Mouse (Mus musculus) neural tube, embryonic 15.5 days (tissue): Measurements from ENCODE around the gene Itgb1bp1. TPM values are rescaled to one million over a fixed set of nuclear protein-coding genes. Genes with fewer than 3 reads are reported as not detected.

ENCODE experiments used
- ATAC-seq: fragments of 200-750 bp; cut with Nextera tagmentation; 2 replicates; pipeline ENCODE4 v1.8.0; 2017; ENCODE audit warnings: mild to moderate bottlenecking, moderate TSS enrichment, moderate library complexity; ENCODE audit not compliant: low FRiP score
- H3K27ac ChIP-seq: fragments of 300-500 bp; sonication (generic); replicated peaks from 2 replicates; pipeline ENCODE4 v1.5.1; 2015; ENCODE audit warnings: mild to moderate bottlenecking, inconsistent platforms
- H3K27me3 ChIP-seq: fragments of 300-500 bp; sonication (generic); replicated peaks from 2 replicates; pipeline ENCODE4 v1.6.1; 2015; ENCODE audit warnings: inconsistent platforms
- H3K36me3 ChIP-seq: fragments of 300-500 bp; sonication (generic); 2 replicates; pipeline ENCODE4 v1.6.1; 2015; ENCODE audit warnings: inconsistent platforms
- H3K4me1 ChIP-seq: fragments of 300-500 bp; sonication (generic); 2 replicates; pipeline ENCODE4 v1.6.1; 2015; ENCODE audit warnings: inconsistent platforms
- H3K4me2 ChIP-seq: fragments of 300-500 bp; sonication (generic); 2 replicates; pipeline ENCODE4 v1.6.1; 2015; ENCODE audit warnings: inconsistent platforms, mild to moderate bottlenecking, moderate library complexity
- H3K4me3 ChIP-seq: fragments of 300-500 bp; sonication (generic); replicated peaks from 2 replicates; pipeline ENCODE4 v1.5.1; 2015; ENCODE audit warnings: mild to moderate bottlenecking, inconsistent platforms
- H3K9ac ChIP-seq: fragments of 300-500 bp; sonication (generic); replicated peaks from 2 replicates; pipeline ENCODE4 v1.6.1; 2015; ENCODE audit warnings: mild to moderate bottlenecking, inconsistent platforms
- H3K9me3 ChIP-seq: fragments of 300-500 bp; sonication (generic); replicated peaks from 2 replicates; pipeline ENCODE4 v1.6.1; 2016; ENCODE audit warnings: inconsistent platforms
- WGBS: fragments of 180-500 bp; shearing (Covaris S2); methylation state at CpG from one replicate; pipeline ENCODE4 v1.1.7; 2015; ENCODE audit warnings: mixed read lengths; 5-methylcytosine and 5-hydroxymethylcytosine counted together
- polyA plus RNA-seq: library from polyadenylated mRNA; unstranded; fragments of >200 nt; fragmentation: Nextera tagmentation; extraction: Ambion mirVana; gene quantifications from 2 replicates; pipeline ENCODE4 v1.2.1, GENCODE M21; 2015

Gene Itgb1bp1
- polyA plus RNA-seq, 1 experiment from 2014 or later, result 34.7 TPM

DNA sequence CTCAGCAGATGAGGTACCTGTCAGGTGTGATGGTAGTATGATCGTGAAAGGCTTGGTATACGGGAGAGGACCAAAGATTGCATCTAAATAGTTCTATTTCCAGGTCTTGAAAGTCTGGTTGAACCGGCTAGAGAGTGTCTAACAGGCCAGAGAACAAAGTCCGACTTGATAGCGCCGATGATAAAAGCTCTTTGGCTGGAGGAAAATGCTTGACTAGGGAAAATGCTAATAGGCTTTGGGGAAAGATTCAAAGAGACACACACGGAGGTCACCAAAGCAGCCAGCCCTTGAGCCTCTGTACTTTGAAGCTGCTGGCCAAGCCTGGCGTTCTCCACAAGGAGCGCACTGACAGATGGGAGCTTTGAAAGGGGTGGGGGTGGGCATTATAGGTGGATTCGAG lies 76.8 kb downstream of the Itgb1bp1 start:
- no peaks in the 10 kb centered on the region for H3K9me3 ChIP-seq
- H3K9ac ChIP-seq, result no peak overlapping the region
- no peak overlapping the region for H3K4me2 ChIP-seq
- H3K27ac ChIP-seq, result no peak overlapping the region
- peaks cover 36% of the 10 kb centered on the region for H3K36me3 ChIP-seq
- no peak for ATAC-seq
- H3K4me3 ChIP-seq, result no peak overlapping the region
- WGBS, result 74% methylated on average over 10 of the region's 10 CpGs
- H3K27me3 ChIP-seq, result no peaks in the 10 kb centered on the region
- peaks cover 11% of the 10 kb centered on the region for H3K4me1 ChIP-seq

DNA sequence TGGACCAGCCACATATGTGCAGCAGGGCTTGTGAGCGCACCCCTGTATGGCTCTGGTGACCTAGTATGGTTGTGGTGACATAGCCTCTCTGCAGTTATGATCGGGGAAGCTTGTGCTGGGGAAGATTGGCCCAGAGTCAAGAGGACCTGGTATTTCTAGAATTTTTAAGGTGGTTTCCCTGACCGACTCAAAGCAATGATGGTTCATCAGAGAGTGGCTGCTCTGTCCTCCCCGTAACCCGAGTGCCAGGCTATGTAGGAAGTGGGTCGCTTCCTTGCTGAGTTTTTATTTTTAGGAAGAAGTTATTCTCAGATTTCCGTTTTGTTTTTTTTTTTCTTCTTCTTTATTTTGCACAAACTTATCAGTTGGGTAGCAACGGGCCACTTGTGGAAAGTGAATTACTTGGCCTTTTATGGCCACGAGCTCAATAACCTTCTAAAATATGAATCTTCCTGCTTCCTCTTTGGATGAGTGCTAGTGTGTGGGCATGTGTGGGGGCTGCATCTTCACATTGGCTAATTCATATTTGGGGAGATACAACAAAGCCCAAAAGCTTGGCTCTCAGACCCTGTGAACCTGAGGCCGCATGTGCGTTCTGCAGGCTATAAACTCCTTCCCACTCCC lies 77.8 kb downstream of the Itgb1bp1 start:
- Histone ChIP-seq H3K4me1 (peaks cover 12% of the 10 kb centered on the region), H3K27me3 (no peaks in the 10 kb centered on the region), H3K4me3 (no peak overlapping the region), H3K9me3 (no peaks in the 10 kb centered on the region), H3K36me3 (peaks cover 31% of the 10 kb centered on the region), H3K9ac (no peak overlapping the region), H3K27ac (no peak overlapping the region), H3K4me2 (no peak overlapping the region)
- ATAC-seq, result no peak
- 89% methylated on average over 11 of the region's 11 CpGs for WGBS

DNA sequence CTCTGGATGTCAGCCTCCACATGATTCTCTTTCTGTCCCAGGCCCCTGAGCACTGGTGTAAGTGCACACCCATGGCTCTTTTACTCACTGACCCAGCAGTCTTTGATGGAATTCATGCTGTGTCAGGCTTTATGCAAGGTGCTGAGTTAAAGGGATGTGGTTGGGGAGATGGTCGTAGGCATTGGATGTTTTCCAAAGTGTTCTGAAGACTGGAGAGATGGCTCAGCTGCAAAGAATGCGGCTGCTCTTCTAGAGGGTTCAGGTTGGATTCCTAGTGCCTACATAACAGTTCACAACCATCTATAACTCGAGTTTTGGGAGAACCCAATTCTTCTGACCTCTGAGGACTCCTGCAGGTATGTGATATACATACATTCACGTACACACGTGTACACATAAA lies 78.7 kb downstream of the Itgb1bp1 start:
- H3K9ac ChIP-seq, result no peak overlapping the region
- no peak overlapping the region for H3K4me2 ChIP-seq
- no peak overlapping the region for H3K4me3 ChIP-seq
- peaks cover 12% of the 10 kb centered on the region for H3K4me1 ChIP-seq
- no peak for ATAC-seq
- no peaks in the 10 kb centered on the region for H3K27me3 ChIP-seq
- H3K9me3 ChIP-seq, result no peaks in the 10 kb centered on the region
- 90% methylated on average over 5 of the region's 5 CpGs for WGBS
- H3K27ac ChIP-seq, result no peak overlapping the region
- peaks cover 22% of the 10 kb centered on the region for H3K36me3 ChIP-seq

DNA sequence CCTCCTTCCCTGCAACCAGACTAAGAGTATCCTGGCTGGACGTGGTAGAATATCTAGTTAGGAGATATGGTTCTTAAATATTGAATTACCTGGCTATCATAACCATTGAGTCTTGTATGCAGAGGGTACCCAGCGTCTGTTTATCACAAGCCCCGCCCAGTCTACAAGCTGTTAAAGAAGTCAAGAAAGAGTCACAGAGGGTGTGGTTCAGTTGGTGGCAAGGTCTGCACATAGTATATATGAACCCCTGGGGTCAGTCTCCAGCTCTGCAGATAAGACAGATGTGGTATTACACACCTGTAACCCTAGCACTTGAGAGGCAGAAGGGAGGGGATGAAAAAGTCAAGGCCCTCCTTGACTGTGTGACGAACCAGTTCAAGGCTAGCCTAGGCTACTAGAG lies 80.3 kb downstream of the Itgb1bp1 start:
- H3K27ac ChIP-seq, result no peak overlapping the region; the same call in 1 of the 2 replicates
- no peaks in the 10 kb centered on the region for H3K9me3 ChIP-seq
- no peak overlapping the region for H3K4me2 ChIP-seq
- H3K4me1 ChIP-seq, result peaks cover 12% of the 10 kb centered on the region
- H3K36me3 ChIP-seq, result peaks cover 19% of the 10 kb centered on the region
- no peaks in the 10 kb centered on the region for H3K27me3 ChIP-seq
- WGBS, result 93% methylated on average over 4 of the region's 4 CpGs
- ATAC-seq, result no peak
- no peak overlapping the region for H3K9ac ChIP-seq
- H3K4me3 ChIP-seq, result no peak overlapping the region

DNA sequence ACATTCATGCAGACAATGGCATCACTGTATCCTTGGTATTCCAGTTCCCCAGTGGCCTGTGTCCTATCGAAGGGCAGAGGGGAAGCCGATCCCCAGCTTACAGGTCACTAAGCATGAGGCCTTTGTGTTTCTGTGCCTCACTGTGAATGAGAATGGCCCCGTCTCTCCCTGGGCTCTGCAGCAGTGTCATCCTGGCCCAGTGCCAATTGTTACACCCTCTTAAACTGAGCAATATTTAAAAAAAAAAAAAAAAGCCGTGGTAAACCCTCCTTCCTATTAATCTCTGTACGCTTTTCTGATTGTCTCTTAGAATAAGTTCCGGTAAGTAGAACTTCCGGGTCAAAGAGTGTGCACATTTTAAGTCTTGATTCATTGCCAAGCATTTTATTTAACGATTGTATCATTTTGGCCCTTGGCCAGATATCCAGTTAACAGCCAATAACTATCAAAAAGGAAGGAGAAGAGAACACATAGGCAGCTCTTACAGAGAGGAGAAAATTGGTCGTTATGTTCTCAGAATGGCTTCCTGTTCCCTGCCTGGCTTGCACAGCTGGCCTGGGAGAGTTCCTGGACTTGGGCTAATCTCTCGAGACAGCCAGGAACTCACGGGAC lies 81.3 kb downstream of the Itgb1bp1 start:
- peak; percentile 43; the same call in 1 of the 2 replicates for ATAC-seq
- H3K9ac ChIP-seq, result no peak overlapping the region
- 17% methylated on average over 11 of the region's 11 CpGs for WGBS
- no peak overlapping the region for H3K4me3 ChIP-seq
- H3K4me2 ChIP-seq, result no peak overlapping the region
- H3K36me3 ChIP-seq, result peaks cover 23% of the 10 kb centered on the region
- H3K27ac ChIP-seq, result peak overlapping the region; percentile 20; the same call in 1 of the 2 replicates
- peaks cover 12% of the 10 kb centered on the region for H3K4me1 ChIP-seq
- H3K9me3 ChIP-seq, result no peaks in the 10 kb centered on the region
- H3K27me3 ChIP-seq, result no peaks in the 10 kb centered on the region

DNA sequence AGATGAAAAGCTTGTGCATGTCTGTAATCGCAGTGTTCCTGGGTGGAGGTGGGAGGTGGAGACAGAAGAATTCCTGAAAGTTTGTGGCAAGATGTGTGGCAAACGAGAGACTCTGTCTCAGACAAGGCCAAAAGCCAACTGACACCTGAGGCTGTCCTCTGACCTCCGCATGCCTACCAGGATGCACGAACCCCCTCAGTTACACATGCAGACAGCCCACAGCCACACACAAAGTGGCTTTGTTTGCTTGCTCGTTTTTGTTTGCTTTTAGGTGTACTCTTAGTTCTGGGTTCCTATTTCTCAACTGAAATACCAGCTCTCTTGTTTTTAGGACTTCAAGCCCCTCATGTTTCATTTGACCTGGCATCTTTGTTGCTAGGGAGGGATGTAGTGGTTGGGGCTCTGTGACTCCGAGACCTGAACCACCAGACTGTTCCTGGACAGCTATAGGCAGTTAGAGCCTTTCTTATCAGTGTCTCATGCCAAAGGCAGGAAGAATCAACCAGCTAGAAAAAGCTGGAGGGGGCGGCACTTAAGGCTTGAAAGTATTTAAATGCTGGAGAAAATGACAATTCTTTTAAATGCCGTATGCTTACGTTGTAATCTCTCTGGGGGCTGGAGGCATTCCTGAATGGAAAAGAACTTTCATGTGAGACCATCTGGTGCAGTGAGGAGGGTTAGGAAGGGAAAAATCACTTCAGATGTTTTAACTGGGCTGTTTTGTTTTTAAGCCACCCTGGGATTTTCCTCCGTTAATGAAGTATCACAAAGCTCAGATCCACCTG lies 84.4 kb downstream of the Itgb1bp1 start:
- Histone ChIP-seq H3K4me3 (no peak overlapping the region), H3K9me3 (no peaks in the 10 kb centered on the region), H3K9ac (no peak overlapping the region), H3K27ac (no peak overlapping the region), H3K4me1 (peaks cover 12% of the 10 kb centered on the region), H3K4me2 (no peak overlapping the region), H3K27me3 (no peaks in the 10 kb centered on the region), H3K36me3 (peaks cover 17% of the 10 kb centered on the region)
- WGBS, result 73% methylated on average over 10 of the region's 10 CpGs
- no peak for ATAC-seq

DNA sequence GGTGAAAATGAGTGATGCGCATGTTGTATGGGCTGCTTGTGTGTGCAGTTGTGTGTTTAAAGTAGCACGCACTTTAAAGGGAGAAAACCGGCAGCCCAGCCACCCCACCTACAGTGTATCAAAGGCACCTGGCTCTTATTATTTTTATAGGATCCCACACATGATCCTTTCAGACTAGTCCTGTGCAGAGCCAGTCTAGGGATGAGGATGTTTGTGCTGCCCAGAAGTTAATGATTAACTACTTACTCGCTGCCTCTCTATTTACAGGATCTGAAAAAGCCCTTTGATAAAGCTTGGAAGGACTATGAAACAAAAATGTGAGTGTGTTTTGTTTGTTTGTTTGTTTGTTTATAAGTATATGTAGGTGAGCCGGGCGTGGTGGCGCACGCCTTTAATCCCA lies 85.5 kb downstream of the Itgb1bp1 start:
- Histone ChIP-seq H3K27me3 (no peaks in the 10 kb centered on the region), H3K4me3 (no peak overlapping the region), H3K4me2 (no peak overlapping the region), H3K9ac (no peak overlapping the region), H3K4me1 (peaks cover 12% of the 10 kb centered on the region), H3K36me3 (peaks cover 8% of the 10 kb centered on the region; the same call in 1 of the 2 replicates), H3K27ac (no peak overlapping the region), H3K9me3 (no peaks in the 10 kb centered on the region)
- 95% methylated on average over 8 of the region's 8 CpGs for WGBS
- ATAC-seq, result no peak

DNA sequence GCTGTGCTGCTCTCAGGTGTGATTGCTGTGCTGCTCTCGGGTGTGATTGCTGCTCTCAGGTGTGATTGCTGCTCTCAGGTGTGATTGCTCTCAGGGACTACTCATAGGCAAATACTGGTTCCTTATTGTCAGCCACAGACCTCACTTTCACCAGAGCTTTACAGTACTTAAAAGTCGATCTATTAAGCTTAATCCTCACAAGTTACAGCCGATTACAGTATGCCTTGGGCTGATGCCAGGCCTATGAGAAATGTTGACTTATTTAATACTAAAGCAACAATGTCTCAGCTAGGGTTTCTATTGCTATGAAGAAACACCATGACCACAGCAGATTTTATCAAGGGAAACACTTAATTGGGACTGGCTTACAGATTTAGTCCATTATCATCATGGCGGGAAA lies 89.7 kb downstream of the Itgb1bp1 start:
- Histone ChIP-seq H3K27ac (no peak overlapping the region), H3K36me3 (peaks cover 10% of the 10 kb centered on the region; the same call in 1 of the 2 replicates), H3K4me3 (no peak overlapping the region), H3K4me2 (no peak overlapping the region), H3K9me3 (no peaks in the 10 kb centered on the region), H3K27me3 (no peaks in the 10 kb centered on the region), H3K4me1 (0 out of 2 replicates have a peak, but pooled peaks cover 5% of the 10 kb centered on the region), H3K9ac (no peak overlapping the region)
- no peak for ATAC-seq
- WGBS, result 91% methylated on average over 4 of the region's 4 CpGs

DNA sequence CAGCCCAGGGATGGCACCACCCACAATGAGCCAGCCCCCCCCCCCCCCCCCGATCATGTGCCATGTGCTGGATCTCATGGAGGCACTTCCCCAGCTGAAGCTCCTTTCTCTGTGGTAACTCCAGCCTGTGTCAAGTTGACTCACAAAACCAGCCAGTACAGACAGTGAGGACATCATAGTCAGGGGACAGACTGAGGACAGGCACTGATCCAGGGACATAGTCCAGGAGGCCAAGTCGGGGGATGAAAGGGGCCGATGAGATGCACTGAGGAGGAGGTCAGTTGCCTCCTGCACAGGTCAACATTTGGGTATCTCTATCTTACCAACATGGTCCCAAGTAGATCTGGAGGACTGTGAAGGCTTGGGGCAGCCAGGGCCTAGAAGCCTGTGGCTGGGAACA lies 90.6 kb downstream of the Itgb1bp1 start:
- H3K36me3 ChIP-seq, result peaks cover 10% of the 10 kb centered on the region; the same call in 1 of the 2 replicates
- ATAC-seq, result no peak
- H3K9me3 ChIP-seq, result no peaks in the 10 kb centered on the region
- no peak overlapping the region for H3K9ac ChIP-seq
- no peak overlapping the region for H3K27ac ChIP-seq
- no peak overlapping the region for H3K4me2 ChIP-seq
- no peak overlapping the region for H3K4me3 ChIP-seq
- 0 out of 2 replicates have a peak, but pooled peaks cover 5% of the 10 kb centered on the region for H3K4me1 ChIP-seq
- no peaks in the 10 kb centered on the region for H3K27me3 ChIP-seq
- WGBS, result 100% methylated on average over 3 of the region's 3 CpGs

DNA sequence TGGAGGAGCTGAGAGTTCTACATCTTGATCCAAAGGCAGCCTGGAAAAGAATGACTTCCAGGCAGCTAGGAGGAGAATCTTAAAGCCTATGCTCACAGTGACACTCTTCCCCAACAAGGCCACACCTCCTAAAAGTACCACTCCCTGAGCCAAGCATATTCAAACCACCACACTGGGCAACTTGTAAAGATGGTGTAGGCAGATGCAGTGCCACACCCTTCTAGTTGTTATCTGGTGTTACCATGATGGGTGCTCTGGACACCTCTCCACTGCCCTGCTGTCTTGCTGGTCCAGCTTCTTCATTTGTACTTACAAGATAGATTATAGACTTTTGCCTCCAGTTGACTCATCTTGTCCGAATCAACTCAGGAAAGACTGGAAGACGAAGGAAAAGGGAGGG lies 94.5 kb downstream of the Itgb1bp1 start:
- WGBS, result 80% methylated on average over 2 of the region's 2 CpGs
- Histone ChIP-seq H3K9me3 (no peaks in the 10 kb centered on the region), H3K4me1 (0 out of 2 replicates have a peak, but pooled peaks cover 5% of the 10 kb centered on the region), H3K36me3 (0 out of 2 replicates have a peak, but pooled peaks cover 2% of the 10 kb centered on the region), H3K27ac (no peak overlapping the region), H3K4me3 (no peak overlapping the region), H3K27me3 (no peaks in the 10 kb centered on the region), H3K4me2 (no peak overlapping the region), H3K9ac (no peak overlapping the region)
- no peak for ATAC-seq
